In genomic region chr15:99386796-99387195, GRCm38 (mm10) we compare ENCODE assay signal across 14 mouse cellular contexts.
"Had no signal": no experiment of that assay in that cellular context is flagged by ENCODE, and none has a peak within 500 bp of the region (broad histone marks: within the 10 kb centered on the region; RNA-seq: fewer than 3 reads in every experiment).

No protein-coding gene starts in this region.

- H3K4me3 ChIP-seq: hindbrain, embryonic 13.5 days; left cerebral cortex, adult 2 months; limb, embryonic 10.5 days; midbrain, embryonic 13.5 days; myocyte; neural tube, embryonic 15.5 days had no signal

- H3K27me3 ChIP-seq: hindbrain, embryonic 13.5 days; midbrain, embryonic 13.5 days; neural tube, embryonic 15.5 days had no signal

- DNase-seq: lung, adult 2 months; lung, postnatal 36 days; right cerebral cortex, adult 18-20 months; spleen, adult 18-20 months; thymus, adult 18-20 months; thymus, postnatal 14 days had no signal

- H3K9me3 ChIP-seq: hindbrain, embryonic 13.5 days; limb, embryonic 10.5 days; midbrain, embryonic 13.5 days; neural tube, embryonic 15.5 days had no signal

- H3K4me2 ChIP-seq: hindbrain, embryonic 13.5 days; midbrain, embryonic 13.5 days; neural tube, embryonic 15.5 days had no signal

- H3K36me3 ChIP-seq: hindbrain, embryonic 13.5 days; limb, embryonic 10.5 days; midbrain, embryonic 13.5 days; neural tube, embryonic 15.5 days had no signal

- ATAC-seq: hindbrain, postnatal 0 days; lung, postnatal 0 days; midbrain, embryonic 13.5 days had no signal

- H3K4me1 ChIP-seq: hindbrain, embryonic 13.5 days; midbrain, embryonic 13.5 days had no signal

- H3K27ac ChIP-seq: hindbrain, embryonic 13.5 days; hindbrain, postnatal 0 days; left cerebral cortex, adult 2 months; limb, embryonic 10.5 days; midbrain, embryonic 13.5 days; neural tube, embryonic 15.5 days had no signal

- H3K9ac ChIP-seq: hindbrain, embryonic 13.5 days; midbrain, embryonic 13.5 days; neural tube, embryonic 15.5 days had no signal
